Mouse (Mus musculus) testis, postnatal 10 days (tissue): Measurements from ENCODE around the gene 4930426L09Rik.
"Not testable (repeated sequence)": the region's sequence is repeated elsewhere in the genome, so short reads cannot be mapped to it uniquely, and the experiment has no call there.

ENCODE experiments used
- DNase-seq: peaks from one replicate; pipeline ENCODE4 v3.0.0; 2021; ENCODE audit warnings: low spot score

4930426L09Rik gene

DNA sequence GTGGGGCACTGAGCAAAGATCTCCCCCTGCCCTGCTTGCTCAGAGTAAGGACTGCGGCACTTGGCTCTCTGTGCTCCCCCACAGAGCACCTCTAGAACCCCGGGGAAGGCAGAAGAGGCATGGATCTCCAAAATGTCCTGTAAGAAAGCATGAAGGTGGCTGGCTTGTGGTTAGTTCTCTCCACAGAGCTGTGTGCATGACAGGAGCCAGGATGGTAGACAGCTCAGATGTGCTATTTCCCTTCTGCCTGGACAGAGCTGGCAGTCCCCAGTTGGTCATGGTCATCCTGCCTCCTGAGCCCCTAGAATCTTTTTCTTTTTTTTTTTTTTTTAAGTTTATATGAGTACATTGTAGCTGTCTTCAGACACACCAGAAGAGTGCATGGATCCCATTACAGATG is 27.7 kb upstream of the 4930426L09Rik start:
- no peak for DNase-seq

- DNase-seq, result no peak
Measured at GRCm38 (mm10) chr2:18971564-18971963, 26.6 kb upstream of the 4930426L09Rik start.

DNA sequence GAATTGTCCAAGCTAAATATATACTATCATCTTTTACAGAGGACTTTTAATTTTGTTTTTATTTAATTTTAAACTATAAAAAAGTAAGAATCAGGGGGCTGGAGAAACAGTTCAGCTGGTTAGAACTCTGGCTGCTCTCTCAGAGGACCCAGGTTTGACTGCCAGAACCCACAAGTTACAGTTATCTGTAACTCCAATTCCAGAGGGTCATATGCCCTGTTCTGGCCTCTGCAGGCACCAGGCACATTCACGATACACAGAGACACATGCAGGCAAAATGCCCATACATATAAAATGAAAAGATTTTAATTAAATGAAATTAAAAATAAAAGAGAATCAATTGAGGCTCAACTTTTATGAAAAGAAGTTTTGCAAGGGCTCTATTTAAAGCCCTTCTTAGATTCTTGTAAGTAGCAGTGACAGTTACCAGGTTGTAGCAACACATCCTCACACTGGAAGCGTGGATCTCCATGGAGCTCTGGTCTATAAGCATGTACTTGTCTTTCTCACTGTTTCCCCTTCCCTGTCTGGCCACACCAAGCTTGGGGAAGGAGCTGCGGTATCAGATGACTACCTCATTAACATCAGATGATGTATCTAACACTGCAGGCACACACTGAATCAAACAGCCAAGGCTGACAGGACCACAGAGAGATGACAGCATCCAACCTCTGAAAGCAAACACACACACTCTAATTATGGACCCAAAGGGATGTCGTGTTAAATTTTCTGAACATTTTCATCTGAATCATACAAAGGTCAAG is 23.1 kb upstream of the 4930426L09Rik start:
- DNase-seq, result no peak

- DNase-seq, result no peak
Measured at GRCm38 (mm10) chr2:18976175-18976574, 22.0 kb upstream of the 4930426L09Rik start.

GRCm38 (mm10) chr2:18977201-18977805 is 20.8 kb upstream of the 4930426L09Rik start:
- no peak for DNase-seq

DNA sequence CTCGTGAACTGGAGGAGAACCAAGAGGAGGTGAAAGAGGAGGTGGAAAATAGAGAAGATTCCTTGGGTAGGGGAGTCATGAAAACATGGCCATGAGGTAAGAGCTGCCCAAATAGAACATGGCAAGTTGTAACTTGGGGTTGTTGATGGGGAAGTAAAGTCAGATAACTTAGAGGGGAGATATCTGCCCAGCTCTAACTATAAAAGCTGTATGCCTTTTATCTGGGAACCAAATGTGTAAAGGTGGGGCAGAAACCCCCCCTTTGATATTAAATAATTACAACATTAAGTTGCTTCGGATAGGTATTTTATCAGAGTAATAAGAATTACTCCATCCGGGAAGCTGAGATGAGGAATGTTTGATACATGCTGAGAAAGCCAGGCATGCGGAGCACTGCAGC is 19.1 kb upstream of the 4930426L09Rik start:
- no peak for DNase-seq

- DNase-seq, result no peak
Measured at GRCm38 (mm10) chr2:18979675-18980074, 18.5 kb upstream of the 4930426L09Rik start.

DNA sequence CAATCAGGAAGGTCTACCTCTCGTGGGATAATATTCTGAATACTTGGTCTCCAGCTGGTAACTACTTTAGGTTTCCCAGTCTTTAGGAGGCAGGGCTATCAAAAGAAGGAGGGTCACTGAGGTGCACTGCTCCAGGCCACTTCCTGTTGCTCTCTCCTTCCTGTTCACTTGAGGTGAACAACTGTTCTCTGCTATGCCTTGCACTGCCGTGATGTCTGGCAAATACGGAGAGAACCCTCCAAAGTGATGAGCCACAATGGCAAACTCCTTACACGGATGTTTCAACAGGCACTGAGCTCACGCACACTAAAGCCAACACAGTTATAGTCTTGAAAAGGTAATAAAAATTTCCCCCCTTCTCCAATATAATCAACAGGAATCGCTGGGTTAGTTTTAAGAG is 15.6 kb upstream of the 4930426L09Rik start:
- no peak for DNase-seq

DNA sequence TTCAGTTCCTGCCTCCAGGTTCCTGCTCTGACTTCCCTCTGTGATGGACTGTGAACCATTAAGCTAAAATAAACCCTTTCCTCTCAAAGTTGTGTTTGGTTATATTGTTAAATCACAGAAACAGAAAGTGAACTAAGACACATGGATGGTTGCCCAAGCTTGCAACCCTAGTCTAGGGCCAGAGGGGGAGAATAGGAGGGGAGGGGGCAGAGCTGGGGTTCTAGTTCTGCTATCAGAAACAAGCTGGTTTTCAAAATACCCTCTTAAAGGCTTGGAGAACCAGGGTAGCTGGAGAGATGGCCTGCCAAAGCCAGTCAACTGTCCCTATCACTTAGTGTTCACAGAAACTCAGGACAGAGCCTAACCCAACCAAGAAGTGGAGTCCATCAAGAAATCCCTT is 14.6 kb upstream of the 4930426L09Rik start:
- no peak for DNase-seq

GRCm38 (mm10) chr2:18984095-18984847 is 13.9 kb upstream of the 4930426L09Rik start:
- DNase-seq, result no peak

DNA sequence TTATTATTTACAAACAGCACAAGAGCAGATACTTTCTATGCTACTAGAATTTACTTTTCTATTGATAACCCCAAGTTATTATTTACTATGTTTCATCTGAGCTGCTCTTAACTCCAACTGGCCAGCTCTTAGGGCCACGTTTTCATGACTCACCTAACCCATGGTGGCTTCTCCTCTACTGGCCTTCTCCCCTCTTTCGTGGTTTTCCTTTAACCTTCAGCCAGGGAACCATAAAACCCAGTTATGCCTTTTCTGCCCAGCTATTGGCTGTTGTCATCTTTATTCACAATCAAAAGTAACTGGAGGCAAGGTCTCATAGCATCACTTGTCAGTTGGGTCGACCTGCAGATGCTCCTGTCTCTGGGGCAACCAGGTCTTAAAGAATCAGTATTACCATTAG is 12.6 kb upstream of the 4930426L09Rik start:
- DNase-seq, result no peak

DNA sequence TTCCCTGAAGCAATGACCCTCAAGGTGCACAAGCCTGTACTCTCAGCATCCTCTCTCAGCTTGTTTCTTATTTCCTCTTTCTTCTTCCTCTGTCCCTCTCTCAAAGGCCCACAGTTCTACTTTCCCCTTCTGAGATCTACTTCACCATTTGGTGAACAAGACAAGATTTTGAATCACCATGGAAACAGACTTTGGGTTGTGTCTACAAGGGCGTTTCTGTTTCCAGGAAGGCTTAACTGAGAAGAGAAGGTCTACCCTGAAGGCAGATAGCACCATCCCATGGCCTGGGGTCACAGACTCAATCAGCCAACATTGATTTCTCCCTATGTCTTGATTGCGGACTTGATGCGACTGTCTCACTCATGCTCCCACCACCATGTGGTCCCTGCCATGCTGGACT is 9.3 kb upstream of the 4930426L09Rik start:
- no peak for DNase-seq

DNA sequence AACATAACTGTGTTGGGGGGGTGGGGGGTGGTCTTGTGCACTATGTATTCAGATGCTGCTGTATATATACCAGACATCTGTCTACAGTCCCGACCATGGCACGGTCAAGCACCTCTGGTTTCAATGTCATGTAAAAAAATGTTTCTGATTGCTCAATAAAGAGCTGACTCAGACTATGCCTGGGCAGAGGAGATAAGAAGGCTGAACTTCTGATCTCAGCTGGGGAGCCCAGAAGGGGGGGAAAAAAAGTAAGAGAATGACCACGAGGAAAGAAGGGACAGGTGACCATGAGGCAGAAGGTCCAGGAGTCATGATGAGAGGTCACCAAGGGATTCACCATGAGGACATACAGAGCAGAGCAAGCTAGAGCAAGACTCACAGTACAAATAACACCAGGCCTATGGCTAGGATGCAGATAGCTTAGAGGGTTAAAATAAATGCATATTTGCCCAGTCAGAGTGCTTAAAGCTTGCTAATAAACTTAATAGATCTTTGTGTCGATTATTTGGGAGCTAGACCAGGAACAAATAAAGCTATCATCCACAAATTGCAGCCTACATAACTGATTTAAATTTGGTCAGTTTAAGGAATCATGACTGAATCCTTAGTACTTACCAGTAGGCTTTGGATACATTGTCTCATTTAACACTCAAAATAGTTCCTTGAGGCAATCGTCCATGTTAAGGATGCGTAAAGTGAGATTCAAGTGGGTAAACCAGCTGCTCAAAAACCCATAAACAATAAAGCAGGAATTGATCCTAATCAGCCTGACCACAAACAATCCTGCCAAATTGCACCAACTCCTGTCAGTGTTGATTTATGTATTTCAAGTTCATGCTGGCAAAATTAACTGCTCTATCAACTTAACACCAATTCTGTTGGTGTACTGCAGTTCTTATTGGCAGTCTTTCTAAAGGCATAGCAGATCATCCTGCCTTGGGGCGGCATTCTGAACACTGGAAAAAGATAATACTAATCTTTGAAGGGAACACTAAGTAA is 5.3 kb upstream of the 4930426L09Rik start:
- DNase-seq, result no peak

DNA sequence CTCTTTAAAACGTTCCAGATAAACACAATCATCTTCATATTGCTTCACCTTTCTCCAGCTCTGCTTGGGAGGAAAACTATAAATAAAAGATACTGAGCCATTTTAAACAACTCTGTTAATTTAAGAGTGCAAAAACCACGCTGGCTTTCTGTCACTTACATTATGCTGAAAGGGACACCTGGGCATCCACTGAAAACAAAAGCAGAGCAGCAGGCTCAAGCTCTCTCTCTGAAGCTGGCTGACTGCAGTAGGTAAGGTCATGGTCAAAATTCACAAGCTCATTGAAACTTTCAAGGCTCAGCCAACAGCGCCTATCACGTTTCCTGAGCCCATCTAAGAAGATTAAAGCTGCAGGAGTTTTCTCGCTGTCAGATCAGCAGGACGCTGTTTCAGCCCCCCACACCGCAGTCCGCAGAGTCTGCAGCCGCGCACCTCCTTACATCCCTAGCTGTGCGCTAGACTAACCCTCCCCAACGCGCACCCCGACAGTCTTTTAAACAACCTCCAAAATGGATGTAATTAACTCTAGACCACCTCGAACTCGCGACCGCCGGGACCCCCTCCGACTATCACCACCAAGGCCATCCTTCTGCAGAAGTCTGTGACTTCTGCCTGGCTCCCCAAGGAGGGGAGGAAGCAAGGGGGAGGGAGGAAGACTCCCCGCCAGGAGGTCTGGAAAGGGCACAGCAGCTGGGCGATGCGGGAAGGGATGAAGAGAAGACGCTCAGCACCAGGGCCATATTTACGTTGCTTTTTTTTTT is 1.5 kb upstream of the 4930426L09Rik start:
- peak; percentile 43 for DNase-seq

GRCm38 (mm10) chr2:18997387-18997971 is 664 bp upstream of the 4930426L09Rik start:
- peak; percentile 67 for DNase-seq

- no peak for DNase-seq
Measured at GRCm38 (mm10) chr2:18999395-18999794, 1.3 kb downstream of the 4930426L09Rik start.

- DNase-seq, result no peak
Measured at GRCm38 (mm10) chr2:19004801-19005200, 6.7 kb downstream of the 4930426L09Rik start.

DNA sequence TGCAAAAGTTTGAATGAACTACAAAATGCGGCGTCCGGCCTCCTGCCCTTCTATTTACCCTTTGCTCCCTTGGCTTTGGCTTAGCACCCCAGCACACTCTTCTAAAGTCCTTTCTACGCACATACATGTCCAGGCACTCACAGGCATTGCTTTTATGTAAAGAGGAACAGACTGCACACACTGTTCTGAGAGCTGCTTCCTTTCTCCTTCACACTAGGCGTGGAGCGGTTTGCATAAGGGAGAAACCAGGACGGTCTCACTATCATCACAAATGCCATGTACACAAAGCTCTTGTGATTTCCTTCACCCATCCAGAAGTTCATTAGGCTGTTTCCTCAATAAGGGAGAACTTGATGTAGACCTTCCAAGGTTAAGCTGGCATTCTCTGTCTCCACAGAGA is 8.0 kb downstream of the 4930426L09Rik start:
- DNase-seq, result no peak

DNA sequence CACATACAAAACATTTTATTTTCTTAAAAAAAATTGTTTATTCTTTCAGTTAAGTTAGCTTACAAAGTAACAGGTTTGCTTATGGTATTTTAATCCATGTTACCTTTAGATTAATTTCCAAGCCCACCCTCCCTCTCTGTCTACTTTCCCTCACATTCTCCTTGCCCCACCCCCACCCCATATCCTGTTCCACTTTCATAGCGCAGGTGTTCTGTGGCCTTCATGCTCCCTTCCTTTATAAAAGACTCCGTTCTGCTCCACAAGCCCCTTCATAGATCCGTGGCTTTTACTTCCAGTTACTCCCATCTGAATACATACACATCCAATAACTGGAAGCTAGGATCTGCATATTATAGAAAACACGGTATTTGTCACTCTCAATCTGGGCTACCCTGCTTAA is 9.4 kb downstream of the 4930426L09Rik start:
- DNase-seq, result no peak

- DNase-seq, result not testable (repeated sequence)
Measured at GRCm38 (mm10) chr2:19010541-19010940, 12.4 kb downstream of the 4930426L09Rik start.

GRCm38 (mm10) chr2:19011443-19011842 is 13.3 kb downstream of the 4930426L09Rik start:
- DNase-seq, result no peak
